Mouse (Mus musculus): ENCODE results near the gene Kif11. TPM values are rescaled to one million over a fixed set of nuclear protein-coding genes. Genes with fewer than 3 reads are reported as not detected.

The Kif11 gene
- 1 to 10 TPM in 1 of 2 experiments, under 1 TPM in 1; 0.89 to 1.0 TPM for total RNA-seq (2021)

DNA sequence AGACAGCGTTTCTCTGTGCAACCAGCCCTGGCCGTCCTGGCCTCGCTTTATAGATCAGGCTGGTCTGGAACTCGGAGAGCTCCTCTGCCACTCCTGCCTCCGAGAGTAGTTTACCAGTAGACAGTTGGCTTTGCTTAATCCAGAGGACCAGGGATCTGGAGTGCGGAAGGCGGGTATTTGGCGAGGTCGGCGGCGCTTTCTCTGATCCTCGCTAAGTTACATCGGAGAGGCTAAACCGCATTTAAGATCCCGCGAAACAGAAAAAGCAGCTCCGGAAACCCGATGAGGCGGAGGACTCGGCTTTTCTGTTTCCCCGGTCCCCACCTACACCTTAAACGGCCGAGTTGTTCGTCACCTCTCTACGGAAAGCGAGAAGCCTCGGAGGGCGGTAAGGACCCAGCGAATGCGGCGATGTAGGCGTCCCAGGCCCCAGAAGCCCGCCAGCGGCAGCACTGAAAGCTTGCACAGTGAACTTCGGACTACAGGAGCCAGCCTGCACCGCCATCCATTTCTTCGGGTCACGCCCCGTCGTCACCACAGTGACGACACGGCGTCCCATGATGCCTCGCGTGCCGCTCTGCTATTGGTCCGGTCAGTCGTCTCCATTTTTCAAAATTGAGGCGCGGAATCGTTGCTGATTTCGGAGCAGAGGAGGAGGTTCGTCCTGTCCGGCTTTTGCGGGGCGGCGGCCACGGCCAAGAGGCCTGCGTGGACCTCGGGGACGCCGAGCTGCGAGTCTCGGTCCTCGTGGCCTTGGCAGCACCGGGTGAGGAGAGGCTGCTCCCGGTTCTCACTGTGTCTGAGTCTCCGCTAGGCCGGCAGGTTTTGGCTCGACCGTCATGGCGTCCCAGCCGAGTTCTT lies at the start of gene Kif11:
Gene Kif11, plus strand, starts transcription at position 649 of the 861 bp plus-strand sequence.
- intact Hi-C loops (cut with DNase I), result no loop called here
- peak; percentile 94 to 95 for DNase-seq

DNA sequence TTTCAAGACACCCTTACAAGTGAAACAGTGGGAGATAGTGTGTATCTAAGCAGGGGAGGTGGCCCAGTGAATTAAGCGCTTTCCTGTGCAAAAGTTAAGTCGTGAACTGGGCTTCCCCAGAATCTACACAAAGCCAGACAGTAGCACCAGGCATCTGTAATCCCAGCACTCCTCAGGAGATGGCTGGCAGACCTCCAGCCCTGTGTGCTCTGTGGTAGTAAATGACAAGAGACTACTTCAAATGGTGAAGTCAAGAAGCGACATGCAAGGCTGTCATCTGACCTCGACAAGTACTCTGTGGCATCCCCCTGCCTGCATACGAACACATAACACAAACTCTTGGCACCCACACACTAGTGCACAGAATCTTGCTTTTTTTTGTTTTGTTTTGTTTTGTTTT lies 49.0 kb upstream of the Kif11 start:
- intact Hi-C loops (cut with DNase I), result no loop called here
- DNase-seq, result no peak

DNA sequence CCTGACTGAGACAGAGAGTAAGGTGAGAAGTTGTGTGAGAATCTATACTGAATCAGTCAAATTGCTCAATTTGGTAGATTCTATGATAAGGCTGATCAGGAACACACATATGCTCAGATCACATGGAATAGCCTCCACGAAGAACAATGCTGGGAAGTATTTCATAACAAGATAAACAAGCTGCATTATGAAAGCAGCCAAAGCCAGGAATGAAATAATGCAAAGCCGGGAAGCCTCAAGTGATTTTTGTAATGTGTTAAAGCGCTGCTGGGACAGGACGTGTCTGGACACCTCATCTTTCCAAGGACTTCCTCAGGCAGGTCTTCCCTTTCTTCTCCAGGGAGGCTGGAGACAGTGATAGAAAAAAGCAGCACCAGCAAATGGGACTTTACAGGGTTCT lies 43.5 kb upstream of the Kif11 start:
- intact Hi-C loops (cut with DNase I), result no loop called here
- no peak for DNase-seq

DNA sequence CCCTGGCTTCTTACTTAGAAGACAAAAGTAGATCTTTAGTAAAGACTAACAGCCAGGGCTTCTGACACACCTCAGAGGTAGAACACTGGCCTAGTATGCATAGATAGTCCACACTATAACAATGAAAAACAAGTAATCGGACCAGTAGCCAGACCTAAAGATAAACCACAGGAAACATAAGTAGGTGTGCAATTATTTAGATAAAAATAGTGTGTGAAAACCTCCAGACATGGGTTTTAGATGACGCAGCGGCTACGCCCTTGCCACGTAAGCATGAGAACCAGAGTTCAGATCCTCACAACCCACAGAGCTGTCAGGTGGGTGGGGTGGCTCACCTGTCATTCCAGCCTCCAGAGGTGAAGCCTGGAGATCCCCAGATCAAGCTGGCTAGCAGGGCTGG lies 42.8 kb upstream of the Kif11 start:
- DNase-seq, result no peak
- intact Hi-C loops (cut with DNase I), result no loop called here

DNA sequence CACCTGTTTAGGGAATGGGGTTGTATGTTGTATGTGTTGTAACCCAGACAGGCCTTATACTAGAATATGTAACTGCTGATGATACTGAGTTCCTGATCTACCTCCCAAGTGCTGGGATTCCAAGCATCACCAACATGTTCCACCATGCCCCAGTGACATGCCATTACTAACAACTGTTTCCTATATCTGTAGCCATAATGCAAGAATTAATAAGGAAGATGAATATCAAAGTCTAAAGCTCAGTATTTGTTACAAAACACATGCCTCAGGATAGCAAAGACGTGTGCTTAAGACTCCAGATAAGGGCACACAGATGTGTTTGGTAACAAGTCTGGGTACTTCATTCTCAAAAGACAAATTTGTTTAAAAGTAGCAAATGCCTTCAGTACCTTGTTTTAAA lies 40.8 kb upstream of the Kif11 start:
- DNase-seq, result no peak
- intact Hi-C loops (cut with DNase I), result no loop called here

DNA sequence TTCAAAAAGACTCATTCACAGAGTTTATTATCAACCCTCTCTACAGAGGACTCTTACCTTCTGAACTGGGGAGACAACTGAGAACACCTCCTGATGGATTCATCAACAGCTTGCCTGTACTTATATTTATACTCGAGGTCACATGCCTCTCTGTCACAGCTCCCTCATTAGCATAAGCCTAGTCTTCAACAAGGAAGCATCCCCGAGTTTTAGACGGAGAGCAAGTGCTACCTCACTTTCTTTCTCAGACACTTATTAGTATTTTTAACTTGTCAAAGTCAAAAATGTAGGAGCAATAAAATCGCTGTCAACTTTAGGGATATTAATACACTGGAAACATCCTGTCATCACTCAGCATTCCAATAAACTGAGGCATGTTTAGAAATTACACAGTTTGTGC lies 38.5 kb upstream of the Kif11 start, which contains the start of gene Ide:
Gene Ide, minus strand, starts transcription at position 101 of the 400 bp plus-strand sequence.
- DNase-seq, result no peak
- intact Hi-C loops (cut with DNase I), result no loop called here

DNA sequence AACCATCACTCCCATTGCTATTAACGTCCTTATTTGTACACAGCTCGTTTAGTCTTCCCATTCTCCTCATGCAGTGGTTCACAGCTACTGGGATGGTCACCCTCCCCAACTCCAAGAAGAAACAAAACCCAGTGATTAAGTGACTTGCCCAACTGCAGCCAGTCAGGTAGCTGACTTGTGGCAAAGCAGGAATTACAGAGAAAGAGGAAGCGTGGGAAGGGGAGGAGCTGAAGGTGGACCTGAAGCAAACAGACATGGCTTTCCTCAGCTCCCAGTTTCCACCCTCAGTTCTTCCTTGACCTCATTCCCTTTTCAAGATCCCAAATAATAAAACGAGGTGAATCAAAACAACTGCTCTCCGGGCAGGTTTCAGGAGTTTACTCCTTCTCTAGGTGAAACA lies 35.7 kb upstream of the Kif11 start:
- intact Hi-C loops (cut with DNase I), result no loop called here
- DNase-seq, result no peak

DNA sequence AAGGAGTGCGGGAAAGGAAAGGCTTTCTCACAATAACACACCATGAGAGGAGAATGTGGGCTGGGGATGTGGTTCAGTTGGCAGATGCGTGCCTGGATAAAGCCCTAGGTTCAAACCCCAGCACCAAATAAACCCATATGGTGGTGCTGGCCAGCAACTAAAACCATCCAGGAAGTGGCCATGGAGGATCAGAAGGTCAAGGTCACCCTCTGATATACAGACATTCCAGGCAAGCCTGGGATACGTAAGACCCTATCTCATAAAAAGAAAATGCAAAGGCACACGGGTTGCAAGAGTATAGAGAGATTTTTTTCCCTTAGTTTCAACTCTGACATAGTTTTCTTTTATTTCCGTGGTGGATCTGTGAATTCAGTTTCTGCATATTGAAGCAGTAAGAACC lies 35.3 kb upstream of the Kif11 start:
- no peak for DNase-seq
- intact Hi-C loops (cut with DNase I), result no loop called here

DNA sequence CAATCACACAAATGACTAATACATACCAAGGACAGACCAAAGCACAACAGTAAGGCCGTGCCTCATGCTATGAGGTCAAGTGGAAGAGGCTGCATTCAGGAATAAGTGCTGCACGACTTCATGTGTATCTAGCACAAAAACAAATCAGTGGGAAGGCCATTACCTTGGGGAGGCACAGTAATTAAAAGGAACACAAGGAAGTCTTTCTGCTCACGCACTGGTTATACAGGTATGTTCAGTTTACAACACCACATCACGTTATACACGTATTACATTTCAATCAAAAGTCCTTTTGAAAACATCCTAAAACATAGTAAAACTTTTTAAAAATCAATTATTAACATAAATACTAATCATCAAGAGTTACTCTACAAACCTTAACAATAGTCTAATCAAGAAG lies 32.3 kb upstream of the Kif11 start:
- intact Hi-C loops (cut with DNase I), result no loop called here
- no peak for DNase-seq

DNA sequence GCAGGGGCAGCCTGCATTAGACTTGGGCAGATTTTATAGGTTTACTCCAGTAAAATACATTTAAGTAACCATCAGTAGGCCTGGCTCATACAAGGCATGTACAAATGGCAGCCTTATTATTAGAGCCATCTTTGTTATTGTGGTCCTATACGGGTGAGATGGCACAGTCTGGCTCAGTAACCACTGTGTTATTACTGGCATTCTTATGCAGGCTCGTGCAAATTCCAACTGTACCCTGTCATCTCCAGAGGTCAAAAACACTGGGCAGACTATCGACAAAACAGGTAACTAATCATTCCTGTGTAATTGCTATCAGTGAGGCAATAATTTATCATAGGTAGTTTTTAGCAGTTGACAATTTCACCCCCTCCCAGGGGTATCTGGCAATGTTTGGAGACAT lies 29.9 kb upstream of the Kif11 start:
- intact Hi-C loops (cut with DNase I), result no loop called here
- DNase-seq, result no peak

DNA sequence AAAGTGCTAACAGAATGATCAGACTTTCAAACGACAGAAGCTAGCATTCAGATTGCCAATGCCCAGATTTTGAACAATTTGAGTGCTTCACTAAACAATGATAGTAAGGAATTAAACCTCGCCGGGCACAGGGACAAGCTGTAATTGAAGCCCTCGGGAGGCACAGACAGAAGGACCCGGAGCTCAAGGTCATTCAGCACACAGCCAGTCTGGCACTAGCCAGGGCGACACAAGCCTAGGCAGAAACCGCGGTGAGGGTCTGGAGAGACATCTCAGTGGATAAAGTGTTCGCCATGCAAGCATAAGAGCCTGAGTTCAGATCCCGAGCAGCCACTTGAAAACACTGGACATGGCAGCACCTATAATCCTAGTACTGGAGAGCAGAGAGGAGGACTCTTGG lies 27.9 kb upstream of the Kif11 start:
- intact Hi-C loops (cut with DNase I), result no loop called here
- DNase-seq, result no peak

DNA sequence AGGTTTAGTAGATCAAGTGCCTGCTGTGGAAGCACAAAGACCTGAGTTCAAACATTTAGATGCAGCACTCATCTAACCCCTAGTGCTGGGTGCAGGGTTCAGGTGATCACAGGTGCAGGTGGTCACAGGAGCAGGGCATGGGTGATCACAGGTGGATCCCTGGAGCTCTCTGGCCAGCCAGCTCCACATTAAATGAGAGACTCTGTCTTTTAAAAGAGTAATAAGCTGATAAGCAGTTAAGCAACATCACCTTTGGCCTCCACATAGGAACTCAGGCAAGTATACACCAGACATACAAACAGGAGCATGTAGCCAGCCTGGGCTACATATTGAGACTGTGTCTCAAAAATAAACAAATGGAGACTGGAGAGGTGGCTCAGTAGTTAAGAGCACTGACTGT lies 27.3 kb upstream of the Kif11 start:
- DNase-seq, result no peak
- intact Hi-C loops (cut with DNase I), result no loop called here

DNA sequence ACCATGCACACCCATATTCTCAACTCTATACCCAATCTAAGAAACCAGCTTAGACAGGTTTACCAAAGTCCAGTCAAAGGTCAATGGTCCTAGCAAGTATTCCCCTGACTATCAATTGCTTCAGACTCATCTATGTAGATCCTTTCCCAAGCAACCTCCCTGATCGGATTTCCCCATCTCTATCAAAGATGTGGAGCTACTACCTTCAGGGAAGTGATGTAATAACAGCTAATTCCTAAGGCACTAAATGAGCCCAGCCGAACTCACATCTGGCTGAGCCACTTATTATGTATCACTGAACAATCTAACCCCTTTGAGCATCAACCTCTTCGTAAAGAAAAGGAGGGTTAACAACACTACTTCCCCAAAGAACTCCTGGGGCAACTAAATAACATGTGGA lies 23.4 kb upstream of the Kif11 start:
- intact Hi-C loops (cut with DNase I), result no loop called here
- DNase-seq, result no peak

DNA sequence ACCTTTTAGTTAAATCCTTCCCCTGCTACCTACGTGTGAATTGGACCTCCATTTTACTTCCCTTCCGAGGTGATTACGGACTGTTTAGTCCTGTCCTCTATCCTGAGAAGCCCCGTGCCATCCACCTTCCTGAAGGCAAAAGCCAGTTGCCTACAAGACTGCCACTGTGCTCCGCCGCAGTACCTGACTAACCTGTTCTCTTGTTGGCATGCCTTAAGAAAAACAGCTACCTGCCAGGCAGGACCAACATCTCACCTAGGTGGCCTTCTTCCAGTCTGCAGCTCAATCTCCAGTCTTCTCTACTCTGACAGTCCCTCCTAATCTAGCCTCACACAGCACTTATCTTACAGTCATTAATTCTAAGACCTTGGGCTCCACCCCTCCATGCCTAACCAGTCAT lies 22.9 kb upstream of the Kif11 start:
- no peak for DNase-seq
- intact Hi-C loops (cut with DNase I), result no loop called here

DNA sequence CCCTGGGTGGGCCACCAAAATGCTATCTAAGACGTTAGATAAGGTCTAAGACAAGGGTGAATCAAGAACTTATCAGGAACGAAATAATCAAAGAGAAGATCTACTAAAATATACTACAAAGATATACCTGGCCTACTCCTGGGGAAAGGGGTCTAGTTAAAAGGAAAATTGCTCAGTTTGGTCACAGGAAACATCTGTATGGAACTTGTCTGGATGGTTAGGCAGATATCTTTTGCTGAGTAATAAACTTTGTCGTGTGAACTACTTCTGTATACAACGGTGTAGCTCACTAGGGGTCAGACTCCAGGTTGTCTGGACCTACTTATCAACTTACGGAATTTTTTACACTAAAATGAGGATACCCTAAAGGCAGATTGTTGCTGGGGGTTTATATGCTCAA lies 16.2 kb upstream of the Kif11 start:
- no peak for DNase-seq
- intact Hi-C loops (cut with DNase I), result no loop called here

DNA sequence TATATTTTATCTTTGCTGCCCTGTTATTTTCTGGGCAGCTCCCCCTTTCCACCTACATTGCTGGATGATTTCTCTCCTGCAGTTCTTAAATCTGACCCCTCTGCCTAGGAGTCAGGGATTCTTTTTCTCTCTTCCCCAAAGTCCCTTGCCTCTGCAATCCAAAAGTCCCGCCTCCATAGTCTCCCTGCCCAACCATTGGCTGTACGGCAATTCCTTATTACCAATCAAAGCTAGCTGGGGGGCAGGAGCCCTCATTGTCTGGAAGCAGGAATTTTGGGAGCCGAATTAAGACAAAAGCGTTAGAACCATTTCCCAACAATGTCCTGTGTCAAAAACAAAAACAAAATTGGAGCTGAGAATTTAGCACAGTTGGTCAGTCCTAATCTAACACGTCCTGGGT lies 13.7 kb upstream of the Kif11 start:
- intact Hi-C loops (cut with DNase I), result no loop called here
- no peak for DNase-seq

DNA sequence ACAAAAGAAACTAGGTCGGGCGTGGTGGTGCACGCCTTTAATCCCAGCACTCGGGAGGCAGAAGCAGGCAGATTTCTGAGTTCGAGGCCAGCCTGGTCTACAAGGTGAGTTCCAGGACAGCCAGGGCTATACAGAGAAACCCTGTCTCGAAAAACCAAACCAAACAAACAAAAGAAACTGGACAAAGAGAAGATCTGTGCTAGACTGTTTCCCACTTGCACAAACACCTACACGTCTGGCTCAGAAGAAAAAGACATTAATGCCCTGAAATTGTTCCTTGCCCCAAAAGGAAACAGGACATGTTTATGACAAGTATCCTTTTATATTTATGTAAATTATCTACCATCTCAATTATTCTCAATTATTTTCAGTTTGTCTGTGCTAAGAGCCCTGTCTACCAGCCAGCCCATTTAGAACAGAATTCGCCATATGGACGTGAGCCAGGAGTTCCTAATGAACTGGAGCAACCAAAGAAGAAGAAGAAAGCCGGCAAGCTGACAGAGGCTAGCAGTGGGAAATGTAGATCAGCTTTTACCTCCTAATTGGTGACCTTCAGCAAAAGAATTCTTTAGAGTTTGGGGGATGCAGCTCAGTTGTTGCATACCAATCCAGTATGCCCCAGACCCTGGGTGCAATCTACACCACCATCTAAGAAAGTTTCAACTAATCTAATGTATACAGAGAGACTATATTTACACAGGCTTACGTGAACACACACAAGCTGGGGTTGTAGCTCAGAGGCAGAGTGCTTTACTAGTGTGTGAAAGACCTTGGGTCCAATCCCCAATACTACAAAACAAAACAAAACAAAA lies 12.9 kb upstream of the Kif11 start:
- intact Hi-C loops (cut with DNase I), result no loop called here
- DNase-seq, result no peak

DNA sequence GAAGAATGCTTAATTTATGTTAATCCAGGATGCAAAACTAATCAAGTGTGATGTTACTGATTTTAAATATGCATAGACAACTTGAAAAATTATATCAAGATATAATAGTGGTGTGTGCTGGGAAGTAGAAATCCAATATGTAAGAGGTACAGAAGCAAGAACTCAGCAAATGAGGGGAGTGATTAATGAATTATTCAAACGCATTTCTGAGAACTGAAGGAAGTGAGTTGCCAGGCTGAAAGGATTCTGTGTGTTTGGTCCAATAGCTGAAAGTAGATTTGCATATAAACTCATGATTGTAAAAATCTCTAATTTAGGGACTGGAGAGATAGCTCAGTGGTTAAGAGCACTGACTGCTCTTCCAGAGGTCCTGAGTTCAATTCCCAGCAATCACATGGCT lies 7.2 kb upstream of the Kif11 start:
- DNase-seq, result no peak
- intact Hi-C loops (cut with DNase I), result no loop called here

DNA sequence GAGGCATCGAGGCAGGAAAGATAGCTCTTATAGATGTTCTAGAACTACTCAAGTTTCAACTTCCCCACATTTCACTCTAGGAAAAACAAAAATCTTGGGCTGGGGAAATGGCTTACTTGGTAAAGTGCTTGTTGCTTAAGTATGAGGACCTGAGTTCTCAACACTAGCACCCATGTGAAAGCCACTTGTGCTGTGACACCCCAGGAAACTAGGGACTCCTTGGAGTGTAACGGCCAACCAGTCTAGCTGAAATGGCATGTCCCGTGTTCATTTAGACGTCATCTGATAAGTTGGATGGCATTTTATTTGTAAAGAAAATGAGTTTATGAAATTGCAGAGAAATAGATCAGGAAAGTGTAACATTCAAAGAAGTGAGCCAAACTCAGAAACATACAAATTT lies 6.3 kb upstream of the Kif11 start:
- intact Hi-C loops (cut with DNase I), result no loop called here
- no peak for DNase-seq

DNA sequence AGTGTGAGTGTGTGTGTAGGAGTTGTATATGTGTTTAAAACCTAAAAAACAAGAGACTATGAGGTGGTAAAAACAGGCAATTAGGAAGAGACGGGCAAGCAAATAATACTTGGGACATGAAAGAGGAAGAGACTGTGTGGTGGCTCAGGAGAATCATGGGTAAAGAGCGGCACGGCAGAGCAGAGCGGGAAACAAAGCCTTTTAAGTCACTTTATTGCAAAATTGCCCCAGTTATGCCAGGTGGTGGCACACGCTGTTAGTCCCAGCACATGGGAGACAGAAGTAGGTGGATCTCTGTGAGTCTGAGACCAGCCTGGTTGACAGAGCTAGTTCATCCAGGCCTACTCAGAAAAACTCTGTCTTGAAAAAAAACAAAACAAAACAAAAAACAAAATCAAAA lies 5.8 kb upstream of the Kif11 start:
- no peak for DNase-seq

DNA sequence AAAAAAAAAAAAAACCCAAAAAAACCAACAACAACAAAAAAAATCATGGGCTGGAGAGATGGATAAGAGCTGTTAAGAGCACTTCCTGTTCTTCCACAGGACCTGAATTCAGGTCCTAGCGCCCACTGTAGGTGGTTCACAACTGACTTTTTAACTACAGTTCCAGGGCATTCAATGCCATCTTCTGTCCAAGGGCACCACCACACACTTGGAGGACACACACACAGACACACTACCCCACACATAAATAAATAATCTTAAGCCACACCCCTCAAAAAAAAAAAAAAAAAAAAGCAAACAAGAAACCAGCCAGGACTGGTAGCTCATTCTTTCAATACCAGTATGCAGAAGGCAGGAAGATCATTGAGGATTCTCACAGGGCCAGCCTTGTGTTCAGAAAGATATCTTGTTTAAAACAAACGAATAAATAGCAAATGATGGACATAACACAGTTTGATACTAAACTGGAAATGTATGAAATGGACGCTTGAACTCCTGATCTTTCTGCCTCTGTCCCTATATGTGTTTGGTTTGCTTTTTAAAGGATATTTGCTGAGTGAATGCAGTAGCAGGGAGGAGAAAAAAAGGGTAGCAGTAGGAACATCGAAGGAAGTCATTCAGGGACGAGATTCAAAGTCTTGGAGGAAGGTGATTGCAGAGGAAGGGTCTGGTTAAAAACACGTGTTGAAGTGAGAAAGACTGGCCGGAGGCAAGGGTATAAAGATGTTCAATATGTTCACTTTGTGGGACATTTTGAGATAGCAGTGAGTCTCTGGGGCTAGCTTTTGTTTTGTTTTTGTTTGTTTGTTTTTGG lies 1.1 kb upstream of the Kif11 start:
- DNase-seq, result no peak
- intact Hi-C loops (cut with DNase I), result no loop called here

More for the DNA sequence above, 5.8 kb upstream of the Kif11 start:
- intact Hi-C loops (cut with DNase I), result no loop called here
